Mouse (Mus musculus): ENCODE measurements around the gene Nova1. TPM values are rescaled to one million over a fixed set of nuclear protein-coding genes. Genes with fewer than 3 reads are reported as not detected.

Gene Nova1
- total and polyA plus RNA-seq, 2 experiments from 2014 or later, result 54.8 to 88.2 TPM

GRCm38 (mm10) chr12:46700202-46700601, 118.5 kb downstream of the Nova1 start:
- WGBS, result 75% methylated on average over 8 of the region's 8 CpGs
- no peak overlapping the region for H3K4me2 ChIP-seq (ENCODE audit: low read depth, low read length)
- no peak for TF ChIP-seq CTCF (IDR thresholded peaks at IDR 0.05; ENCODE audit: low read depth)
- H3K36me3 ChIP-seq (ENCODE audit: insufficient read depth, low read length), result no peaks in the 10 kb centered on the region
- no peak overlapping the region for H3K9ac ChIP-seq (replicated peaks; ENCODE audit: low read length)
- no peak overlapping the region for H3K27ac ChIP-seq
- no peak overlapping the region for H3K4me3 ChIP-seq (ENCODE audit: low read length)
- 0 out of 2 replicates have a peak, but pooled peaks have one; percentile 49 for ATAC-seq
- DNase-seq (ENCODE audit: low spot score), result peak; percentile 35
- H3K9me3 ChIP-seq (ENCODE audit: low read length), result no peaks in the 10 kb centered on the region
- H3K4me1 ChIP-seq (ENCODE audit: insufficient read depth, low read length), result no peaks in the 10 kb centered on the region
- no peaks in the 10 kb centered on the region for H3K27me3 ChIP-seq (ENCODE audit: insufficient read depth, low read length)

GRCm38 (mm10) chr12:46676341-46676740, 142.4 kb downstream of the Nova1 start:
- 67% methylated on average over 2 of the region's 2 CpGs for WGBS
- H3K4me3 ChIP-seq (ENCODE audit: low read length), result no peak overlapping the region
- no peak overlapping the region for H3K9ac ChIP-seq (replicated peaks; ENCODE audit: low read length)
- H3K4me1 ChIP-seq (ENCODE audit: insufficient read depth, low read length), result no peaks in the 10 kb centered on the region
- H3K36me3 ChIP-seq (ENCODE audit: insufficient read depth, low read length), result no peaks in the 10 kb centered on the region
- no peak overlapping the region for H3K27ac ChIP-seq
- no peak overlapping the region for H3K4me2 ChIP-seq (ENCODE audit: low read depth, low read length)
- DNase-seq (ENCODE audit: low spot score) (no peak), ATAC-seq (no peak)
- no peak for TF ChIP-seq CTCF (IDR thresholded peaks at IDR 0.05; ENCODE audit: low read depth)
- H3K27me3 ChIP-seq (ENCODE audit: insufficient read depth, low read length), result no peaks in the 10 kb centered on the region
- H3K9me3 ChIP-seq (ENCODE audit: low read length), result no peaks in the 10 kb centered on the region

- no peaks in the 10 kb centered on the region for H3K9me3 ChIP-seq (ENCODE audit: low read length)
- ATAC-seq (0 out of 2 replicates have a peak, but pooled peaks have one; percentile 45), DNase-seq (ENCODE audit: low spot score) (peak; percentile 48)
- no peak for TF ChIP-seq CTCF (IDR thresholded peaks at IDR 0.05; ENCODE audit: low read depth)
- 45% methylated on average over 2 of the region's 2 CpGs for WGBS
- H3K27ac ChIP-seq, result 0 out of 2 replicates have a peak overlapping the region, but pooled peaks have one; percentile 13
- H3K4me2 ChIP-seq (ENCODE audit: low read depth, low read length), result no peak overlapping the region
- H3K4me1 ChIP-seq (ENCODE audit: insufficient read depth, low read length), result no peaks in the 10 kb centered on the region
- no peak overlapping the region for H3K9ac ChIP-seq (replicated peaks; ENCODE audit: low read length)
- no peaks in the 10 kb centered on the region for H3K36me3 ChIP-seq (ENCODE audit: insufficient read depth, low read length)
- H3K4me3 ChIP-seq (ENCODE audit: low read length), result no peak overlapping the region
- H3K27me3 ChIP-seq (ENCODE audit: insufficient read depth, low read length), result no peaks in the 10 kb centered on the region
Observed at GRCm38 (mm10) chr12:46666706-46667105, 152.0 kb downstream of the Nova1 start.

GRCm38 (mm10) chr12:46646139-46646611, 172.6 kb downstream of the Nova1 start:
- H3K9me3 ChIP-seq (ENCODE audit: low read length), result no peaks in the 10 kb centered on the region
- H3K4me2 ChIP-seq (ENCODE audit: low read depth, low read length), result no peak overlapping the region
- no peaks in the 10 kb centered on the region for H3K36me3 ChIP-seq (ENCODE audit: insufficient read depth, low read length)
- no peaks in the 10 kb centered on the region for H3K27me3 ChIP-seq (ENCODE audit: insufficient read depth, low read length)
- H3K4me3 ChIP-seq (ENCODE audit: low read length), result no peak overlapping the region
- no peak overlapping the region for H3K9ac ChIP-seq (replicated peaks; ENCODE audit: low read length)
- DNase-seq (ENCODE audit: low spot score) (peak; percentile 49), ATAC-seq (peak; percentile 72)
- peaks cover 11% of the 10 kb centered on the region for H3K4me1 ChIP-seq (ENCODE audit: insufficient read depth, low read length)
- WGBS, result 34% methylated on average over 5 of the region's 5 CpGs
- TF ChIP-seq CTCF (IDR thresholded peaks at IDR 0.05; ENCODE audit: low read depth), result no peak
- H3K27ac ChIP-seq, result 0 out of 2 replicates have a peak overlapping the region, but pooled peaks have one; percentile 2

GRCm38 (mm10) chr12:46645365-46645962, 173.3 kb downstream of the Nova1 start:
- Histone ChIP-seq H3K4me2 (ENCODE audit: low read depth, low read length) (no peak overlapping the region), H3K9ac (replicated peaks; ENCODE audit: low read length) (no peak overlapping the region), H3K4me3 (ENCODE audit: low read length) (no peak overlapping the region), H3K36me3 (ENCODE audit: insufficient read depth, low read length) (no peaks in the 10 kb centered on the region), H3K27ac (0 out of 2 replicates have a peak overlapping the region, but pooled peaks have one; percentile 2), H3K9me3 (ENCODE audit: low read length) (no peaks in the 10 kb centered on the region), H3K4me1 (ENCODE audit: insufficient read depth, low read length) (peaks cover 11% of the 10 kb centered on the region), H3K27me3 (ENCODE audit: insufficient read depth, low read length) (no peaks in the 10 kb centered on the region)
- WGBS, result 60% methylated on average over 6 of the region's 6 CpGs
- DNase-seq (ENCODE audit: low spot score) (no peak), ATAC-seq (peak; percentile 43; the same call in 1 of the 2 replicates)
- TF ChIP-seq CTCF (IDR thresholded peaks at IDR 0.05; ENCODE audit: low read depth), result no peak

Measured in hindbrain, postnatal 0 days (tissue).